Mouse (Mus musculus): ENCODE data around the gene Arhgef3.

GRCm38 (mm10) chr14:27067866-27068271 lies 46.8 kb upstream of the Arhgef3 start:
- TF ChIP-seq CTCF (IDR thresholded peaks at IDR 0.05) (no peak), EP300 (IDR thresholded peaks at IDR 0.05; ENCODE audit: insufficient read depth, low read depth, low read length) (no peak), POLR2A (IDR thresholded peaks at IDR 0.05; ENCODE audit: insufficient read depth, low read depth, low read length) (no peak)

Measured in heart, adult 2 months (tissue).